Mouse (Mus musculus) liver, embryonic 14.5 days (tissue): ENCODE results near the gene Lingo1.

ENCODE experiments used
- CTCF ChIP-seq: IDR thresholded peaks from 2 replicates; pipeline ENCODE4 v1.5.1; 2016; ENCODE audit warnings: antibody characterized with exemption, low read depth, control low read depth
- EP300 ChIP-seq: IDR thresholded peaks from 2 replicates; pipeline ENCODE4 v1.6.1; 2016; ENCODE audit warnings: antibody characterized with exemption, low read depth

- TF ChIP-seq CTCF (no peak), EP300 (no peak)
Measured at GRCm38 (mm10) chr9:56738261-56739171, 57.8 kb downstream of the Lingo1 start.
